Mouse (Mus musculus) neural tube, embryonic 14.5 days (tissue): ENCODE measurements at regions not wholly inside any gene's neighbourhood (a gene's known extent, or its start where the extent isn't known, plus 50 kb on each side); places are given as distances from the start of the nearest gene placed in this dataset.

Source experiments
- ATAC-seq: fragments of 200-750 bp; cut with Nextera tagmentation; 2 replicates; pipeline ENCODE4 v1.8.0; 2017; ENCODE audit warnings: low read depth, mild to moderate bottlenecking, moderate TSS enrichment, moderate library complexity
- H3K27ac ChIP-seq: fragments of 300-500 bp; sonication (generic); 2 replicates; pipeline ENCODE4 v1.5.1; 2014; ENCODE audit warnings: low read depth, mild to moderate bottlenecking, control low read depth, low read length, moderate library complexity, mixed read lengths
- H3K27me3 ChIP-seq: fragments of 300-500 bp; sonication (generic); 2 replicates; pipeline ENCODE4 v1.6.1; 2014; ENCODE audit warnings: low read length; ENCODE audit not compliant: control insufficient read depth, insufficient read depth
- H3K36me3 ChIP-seq: fragments of 300-500 bp; sonication (generic); 2 replicates; pipeline ENCODE4 v1.6.1; 2014; ENCODE audit warnings: low read length, mixed read lengths; ENCODE audit not compliant: control insufficient read depth, insufficient read depth
- H3K4me1 ChIP-seq: fragments of 300-500 bp; sonication (generic); 2 replicates; pipeline ENCODE4 v1.6.1; 2014; ENCODE audit warnings: low read length; ENCODE audit not compliant: control insufficient read depth, insufficient read depth
- H3K4me2 ChIP-seq: fragments of 300-500 bp; sonication (generic); 2 replicates; pipeline ENCODE4 v1.6.1; 2014; ENCODE audit warnings: mild to moderate bottlenecking, low read depth, low read length, control low read depth
- H3K4me3 ChIP-seq: fragments of 300-500 bp; sonication (generic); 2 replicates; pipeline ENCODE4 v1.5.1; 2014; ENCODE audit warnings: low read depth, low read length, control low read depth, mixed read lengths
- H3K9ac ChIP-seq: fragments of 300-500 bp; sonication (generic); replicated peaks from 2 replicates; pipeline ENCODE4 v1.6.1; 2014; ENCODE audit warnings: low read depth, mild to moderate bottlenecking, control low read depth, low read length, mixed read lengths
- H3K9me3 ChIP-seq: fragments of 300-500 bp; sonication (generic); 2 replicates; pipeline ENCODE4 v1.6.1; 2016; ENCODE audit warnings: low read length; ENCODE audit not compliant: control insufficient read depth
- WGBS: fragments of 180-500 bp; shearing (Covaris S2); extraction: QIAGEN DNeasy Blood & Tissue Kit; methylation state at CpG from one replicate; pipeline ENCODE4 v1.1.7; 2014; 5-methylcytosine and 5-hydroxymethylcytosine counted together

DNA sequence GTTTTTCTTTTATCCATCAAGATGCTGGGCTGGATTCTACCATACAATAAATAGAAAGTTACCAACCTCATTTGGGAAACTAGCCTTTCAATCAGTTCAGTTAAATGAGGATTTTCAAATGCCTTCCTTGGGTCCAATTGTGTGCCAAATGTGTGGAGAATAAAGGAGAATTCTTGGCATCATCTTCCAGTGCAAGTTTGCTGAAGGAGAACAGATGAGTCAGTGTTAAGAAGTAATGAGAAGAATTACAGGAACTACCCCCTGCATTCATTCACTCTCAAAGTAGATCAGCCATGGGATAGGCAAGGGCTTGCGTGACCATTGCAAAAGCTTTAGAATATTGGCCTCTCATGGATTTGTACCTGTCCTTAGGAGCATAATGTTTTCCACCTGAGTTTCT is 193.4 kb upstream of the Man1a start:
- Histone ChIP-seq H3K4me3 (no peak overlapping the region), H3K9ac (no peak overlapping the region), H3K4me1 (no peaks in the 10 kb centered on the region), H3K27me3 (no peaks in the 10 kb centered on the region), H3K27ac (no peak overlapping the region), H3K9me3 (no peaks in the 10 kb centered on the region), H3K4me2 (no peak overlapping the region), H3K36me3 (no peaks in the 10 kb centered on the region)
- no peak for ATAC-seq
- WGBS = 94% methylated on average over 1 of the region's 1 CpGs

DNA sequence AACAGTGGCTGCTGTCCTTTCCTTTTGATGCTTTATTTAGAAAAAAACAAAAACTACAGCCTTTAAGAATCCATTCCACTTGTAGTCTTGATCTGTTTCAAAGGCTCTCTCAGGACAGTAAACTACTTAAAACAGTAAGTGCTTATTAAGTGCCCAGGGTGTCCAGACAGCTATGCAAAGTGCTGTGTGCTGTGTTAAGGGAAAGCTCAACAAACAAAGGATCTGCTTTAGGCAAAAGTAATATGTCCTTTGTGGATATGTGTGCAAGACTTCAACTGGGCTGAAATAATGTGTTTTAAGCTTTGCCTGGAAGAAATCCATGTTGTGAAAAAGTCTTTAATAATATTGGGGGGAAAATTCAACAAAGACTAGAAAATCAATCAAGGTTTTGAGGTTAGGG is 192.9 kb upstream of the Man1a start:
- H3K36me3 ChIP-seq = no peaks in the 10 kb centered on the region
- H3K27ac ChIP-seq = no peak overlapping the region
- no peaks in the 10 kb centered on the region for H3K9me3 ChIP-seq
- H3K27me3 ChIP-seq = no peaks in the 10 kb centered on the region
- H3K4me2 ChIP-seq = no peak overlapping the region
- no peak overlapping the region for H3K4me3 ChIP-seq
- no peak for ATAC-seq
- H3K4me1 ChIP-seq = no peaks in the 10 kb centered on the region
- no peak overlapping the region for H3K9ac ChIP-seq

- 93% methylated on average over 4 of the region's 4 CpGs for WGBS
- H3K27me3 ChIP-seq = no peaks in the 10 kb centered on the region
- ATAC-seq = no peak
- no peaks in the 10 kb centered on the region for H3K9me3 ChIP-seq
- no peak overlapping the region for H3K4me3 ChIP-seq
- no peak overlapping the region for H3K9ac ChIP-seq
- no peaks in the 10 kb centered on the region for H3K4me1 ChIP-seq
- H3K36me3 ChIP-seq = no peaks in the 10 kb centered on the region
- H3K27ac ChIP-seq = no peak overlapping the region
- H3K4me2 ChIP-seq = no peak overlapping the region
Observed at GRCm38 (mm10) chr10:54266656-54267055, 190.2 kb upstream of the Man1a start.

DNA sequence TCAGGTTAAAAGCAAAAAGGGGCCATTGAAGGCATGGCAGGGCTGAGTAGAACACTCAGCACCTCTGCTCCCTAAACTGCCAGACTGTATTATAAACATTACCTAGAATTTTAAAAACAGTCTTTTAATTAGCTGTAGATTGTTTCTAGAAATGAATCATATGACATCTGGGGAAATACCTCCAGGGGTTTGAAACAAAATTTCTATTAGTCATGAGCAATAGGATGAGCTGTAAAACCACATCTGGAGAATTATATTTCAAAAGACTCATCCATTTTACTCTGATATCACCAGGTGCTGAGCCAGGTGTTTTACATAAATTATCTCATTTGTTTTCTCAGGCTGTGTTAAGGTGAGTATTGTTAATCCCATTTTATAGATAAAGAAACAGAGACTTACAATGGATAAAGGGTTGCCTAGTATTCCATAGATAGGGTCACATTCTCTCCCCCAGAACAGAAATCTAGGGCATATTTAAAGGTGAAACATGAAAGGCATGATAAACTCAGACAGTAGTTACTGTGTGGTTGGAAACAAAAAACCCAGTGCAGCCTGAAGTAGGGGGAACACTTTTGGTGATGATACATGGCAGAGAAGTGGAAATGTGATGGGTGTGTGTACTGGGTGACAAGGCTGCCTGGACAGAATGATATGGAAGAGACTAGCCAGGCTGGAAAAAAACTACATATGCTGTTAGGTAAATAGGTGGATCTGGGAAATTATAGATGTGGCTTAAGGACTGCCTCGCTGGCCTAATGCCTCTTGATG is 178.6 kb upstream of the Man1a start:
- Histone ChIP-seq H3K4me3 (no peak overlapping the region), H3K4me1 (no peaks in the 10 kb centered on the region), H3K27ac (no peak overlapping the region), H3K36me3 (no peaks in the 10 kb centered on the region), H3K27me3 (no peaks in the 10 kb centered on the region), H3K4me2 (no peak overlapping the region), H3K9ac (no peak overlapping the region), H3K9me3 (no peaks in the 10 kb centered on the region)
- ATAC-seq = no peak
- 89% methylated on average over 1 of the region's 1 CpGs for WGBS

GRCm38 (mm10) chr10:54244995-54245394 is 168.6 kb upstream of the Man1a start:
- Histone ChIP-seq H3K9me3 (no peaks in the 10 kb centered on the region), H3K4me3 (no peak overlapping the region), H3K9ac (no peak overlapping the region), H3K4me2 (no peak overlapping the region), H3K4me1 (no peaks in the 10 kb centered on the region), H3K27me3 (no peaks in the 10 kb centered on the region), H3K27ac (no peak overlapping the region), H3K36me3 (no peaks in the 10 kb centered on the region)
- no peak for ATAC-seq

DNA sequence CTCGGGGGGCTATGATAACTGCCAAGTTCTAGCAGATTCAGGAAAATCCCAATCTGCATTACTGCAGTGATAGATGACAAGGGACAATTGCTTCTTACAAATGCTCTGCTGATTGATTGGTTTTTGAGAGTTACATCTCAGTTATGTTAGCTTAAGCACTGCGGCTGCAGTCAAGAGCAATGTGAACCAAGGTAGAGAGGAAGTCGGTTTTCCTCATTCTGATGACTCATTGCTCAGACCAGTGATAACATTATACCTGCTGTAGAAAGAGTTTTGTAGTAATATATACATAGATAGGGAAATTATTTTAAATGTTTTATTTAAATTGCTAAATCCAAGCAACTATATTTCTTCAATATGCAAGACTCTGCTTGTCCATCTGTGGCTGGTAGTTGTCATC is 126.0 kb upstream of the Man1a start:
- Histone ChIP-seq H3K27ac (no peak overlapping the region), H3K4me1 (no peaks in the 10 kb centered on the region), H3K4me3 (no peak overlapping the region), H3K4me2 (no peak overlapping the region), H3K9me3 (no peaks in the 10 kb centered on the region), H3K36me3 (no peaks in the 10 kb centered on the region), H3K27me3 (no peaks in the 10 kb centered on the region), H3K9ac (no peak overlapping the region)
- ATAC-seq = no peak
- WGBS = 88% methylated on average over 3 of the region's 3 CpGs

GRCm38 (mm10) chr10:54201727-54202126 is 125.3 kb upstream of the Man1a start:
- Histone ChIP-seq H3K4me2 (no peak overlapping the region), H3K4me1 (no peaks in the 10 kb centered on the region), H3K36me3 (no peaks in the 10 kb centered on the region), H3K27ac (no peak overlapping the region), H3K4me3 (no peak overlapping the region), H3K9me3 (no peaks in the 10 kb centered on the region), H3K9ac (no peak overlapping the region), H3K27me3 (no peaks in the 10 kb centered on the region)
- no peak for ATAC-seq

GRCm38 (mm10) chr10:54182670-54183069 is 106.3 kb upstream of the Man1a start:
- H3K36me3 ChIP-seq = no peaks in the 10 kb centered on the region
- no peak for ATAC-seq
- H3K4me3 ChIP-seq = no peak overlapping the region
- no peaks in the 10 kb centered on the region for H3K9me3 ChIP-seq
- 78% methylated on average over 1 of the region's 1 CpGs for WGBS
- H3K27me3 ChIP-seq = no peaks in the 10 kb centered on the region
- H3K4me1 ChIP-seq = no peaks in the 10 kb centered on the region
- no peak overlapping the region for H3K4me2 ChIP-seq
- no peak overlapping the region for H3K9ac ChIP-seq
- H3K27ac ChIP-seq = no peak overlapping the region

- WGBS = 55% methylated on average over 7 of the region's 7 CpGs
Observed at GRCm38 (mm10) chr10:54169320-54169719, 92.9 kb upstream of the Man1a start.

More at GRCm38 (mm10) chr10:54169320-54169719, 92.9 kb upstream of the Man1a start:
- no peak overlapping the region for H3K9ac ChIP-seq
- H3K4me3 ChIP-seq = no peak overlapping the region
- H3K27ac ChIP-seq = no peak overlapping the region
- ATAC-seq = peak; percentile 65; the same call in 1 of the 2 replicates
- no peaks in the 10 kb centered on the region for H3K36me3 ChIP-seq
- no peaks in the 10 kb centered on the region for H3K4me1 ChIP-seq
- no peak overlapping the region for H3K4me2 ChIP-seq
- no peaks in the 10 kb centered on the region for H3K27me3 ChIP-seq
- H3K9me3 ChIP-seq = no peaks in the 10 kb centered on the region
